Mouse (Mus musculus): ENCODE results near the gene Grcc10. TPM values are rescaled to one million over a fixed set of nuclear protein-coding genes. Genes with fewer than 3 reads are reported as not detected.

Grcc10 gene
- polyA plus RNA-seq, 1 experiment from 2014 or later, result 429 TPM

DNA sequence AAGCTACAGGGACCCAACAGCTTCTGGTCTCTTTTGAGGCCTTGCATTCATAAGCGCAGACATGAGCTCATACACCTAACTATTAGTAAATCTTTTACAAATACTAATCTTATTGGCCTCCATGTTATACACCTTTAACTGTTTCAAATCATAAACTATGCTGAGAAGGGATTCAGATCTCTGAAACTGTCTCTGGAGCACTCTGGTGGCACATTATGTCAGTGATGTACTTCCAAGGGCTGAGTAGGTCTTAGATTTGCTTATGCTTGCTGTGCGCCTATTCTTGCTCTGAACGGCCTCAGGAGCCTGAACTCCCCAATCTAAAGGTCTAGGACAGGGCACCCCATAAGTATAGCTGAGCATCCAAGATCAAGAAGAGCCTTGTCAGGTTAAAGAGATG, 668 bp upstream of the Grcc10 start:
- Histone ChIP-seq H3K27ac (ENCODE audit: low read depth) (peak overlapping the region; percentile 100), H3K27me3 (ENCODE audit: insufficient read depth, low read length) (no peaks in the 10 kb centered on the region), H3K9ac (peak overlapping the region; percentile 6; the same call in 1 of the 2 replicates), H3K36me3 (ENCODE audit: insufficient read depth) (peaks cover 37% of the 10 kb centered on the region), H3K4me1 (ENCODE audit: insufficient read depth) (peaks cover 18% of the 10 kb centered on the region; the same call in 1 of the 2 replicates), H3K4me3 (ENCODE audit: low read depth, low read length) (peak overlapping the region; percentile 67), H3K9me3 (ENCODE audit: low read depth, low read length) (no peaks in the 10 kb centered on the region), H3K4me2 (peak overlapping the region; percentile 87)
- no peak for ATAC-seq (ENCODE audit: insufficient read depth)
- 62% methylated on average over 3 of the region's 3 CpGs for WGBS
- no peak for DNase-seq
- no peak for TF ChIP-seq CTCF (IDR thresholded peaks at IDR 0.05; ENCODE audit: low read depth)

- Histone ChIP-seq H3K9me3 (ENCODE audit: low read depth, low read length) (no peaks in the 10 kb centered on the region), H3K27ac (ENCODE audit: low read depth) (peak overlapping the region; percentile 100), H3K4me1 (ENCODE audit: insufficient read depth) (peaks cover 11% of the 10 kb centered on the region; the same call in 1 of the 2 replicates), H3K27me3 (ENCODE audit: insufficient read depth, low read length) (no peaks in the 10 kb centered on the region), H3K9ac (peak overlapping the region; percentile 83), H3K4me2 (peak overlapping the region; percentile 87), H3K4me3 (ENCODE audit: low read depth, low read length) (peak overlapping the region; percentile 67), H3K36me3 (ENCODE audit: insufficient read depth) (peaks cover 28% of the 10 kb centered on the region)
- ATAC-seq (ENCODE audit: insufficient read depth) (peak; percentile 1), DNase-seq (peak; percentile 77)
- peak; percentile 66 for TF ChIP-seq CTCF (IDR thresholded peaks at IDR 0.05; ENCODE audit: low read depth)
- under 1% methylated on average over 29 of the region's 29 CpGs for WGBS
These were observed 825 bp downstream of the Grcc10 start for GRCm38 (mm10) chr6:124740211-124740887.

GRCm38 (mm10) chr6:124739231-124739796, 1.9 kb downstream of the Grcc10 start:
- no peak for ATAC-seq (ENCODE audit: insufficient read depth)
- TF ChIP-seq CTCF (IDR thresholded peaks at IDR 0.05; ENCODE audit: low read depth), result no peak
- 80% methylated on average over 10 of the region's 10 CpGs for WGBS
- H3K9ac ChIP-seq, result no peak overlapping the region
- H3K36me3 ChIP-seq (ENCODE audit: insufficient read depth), result peaks cover 17% of the 10 kb centered on the region
- H3K9me3 ChIP-seq (ENCODE audit: low read depth, low read length), result no peaks in the 10 kb centered on the region
- H3K27me3 ChIP-seq (ENCODE audit: insufficient read depth, low read length), result no peaks in the 10 kb centered on the region
- H3K4me3 ChIP-seq (ENCODE audit: low read depth, low read length), result no peak overlapping the region
- peak overlapping the region; percentile 100 for H3K27ac ChIP-seq (ENCODE audit: low read depth)
- peaks cover 11% of the 10 kb centered on the region; the same call in 1 of the 2 replicates for H3K4me1 ChIP-seq (ENCODE audit: insufficient read depth)
- no peak for DNase-seq
- H3K4me2 ChIP-seq, result peak overlapping the region; percentile 87

DNA sequence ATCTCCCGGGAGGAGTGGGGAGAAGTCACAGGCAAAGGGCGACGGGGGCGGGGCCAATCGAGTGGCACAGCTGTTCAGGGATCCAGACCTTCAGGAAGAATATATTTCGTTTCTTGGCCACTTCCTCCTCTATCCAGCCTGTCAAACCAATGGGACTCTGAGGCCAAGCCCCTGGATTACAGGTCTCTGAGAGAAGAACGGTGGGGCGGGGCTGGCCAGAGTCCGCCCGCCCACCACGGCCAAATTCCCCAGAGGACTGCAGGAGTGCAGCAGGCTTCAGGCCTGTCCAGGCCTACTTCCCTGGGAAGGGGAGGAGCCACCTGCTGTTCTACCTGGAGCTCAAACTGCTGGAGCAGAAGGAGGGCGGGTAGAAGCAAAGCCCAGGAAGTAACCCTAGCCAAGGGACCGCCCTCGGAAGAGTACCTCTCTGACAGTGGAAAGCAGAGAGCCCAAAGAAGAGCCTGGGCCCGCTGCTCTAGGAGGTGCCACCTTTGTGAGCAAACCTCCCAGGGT, 2.6 kb downstream of the Grcc10 start, which contains the start of gene Ptpn6:
Ptpn6 (minus strand) TSS at position 204 of the 513 bp plus-strand sequence.
- DNase-seq (peak; percentile 73), ATAC-seq (ENCODE audit: insufficient read depth) (peak; percentile 25)
- no peak for TF ChIP-seq CTCF (IDR thresholded peaks at IDR 0.05; ENCODE audit: low read depth)
- H3K4me1 ChIP-seq (ENCODE audit: insufficient read depth), result peaks cover 11% of the 10 kb centered on the region; the same call in 1 of the 2 replicates
- H3K9ac ChIP-seq, result no peak within 1 kb of the TSS
- H3K27me3 ChIP-seq (ENCODE audit: insufficient read depth, low read length), result no peaks in the 10 kb centered on the region
- no peak within 1 kb of the TSS for H3K4me3 ChIP-seq (ENCODE audit: low read depth, low read length)
- peak within 1 kb of the TSS; percentile 100; the same call in 1 of the 2 replicates for H3K27ac ChIP-seq (ENCODE audit: low read depth)
- peaks cover 10% of the 10 kb centered on the region for H3K36me3 ChIP-seq (ENCODE audit: insufficient read depth)
- WGBS, result 25% methylated on average over 15 of the region's 15 CpGs
- H3K9me3 ChIP-seq (ENCODE audit: low read depth, low read length), result no peaks in the 10 kb centered on the region
- H3K4me2 ChIP-seq, result peak within 1 kb of the TSS; percentile 87

DNA sequence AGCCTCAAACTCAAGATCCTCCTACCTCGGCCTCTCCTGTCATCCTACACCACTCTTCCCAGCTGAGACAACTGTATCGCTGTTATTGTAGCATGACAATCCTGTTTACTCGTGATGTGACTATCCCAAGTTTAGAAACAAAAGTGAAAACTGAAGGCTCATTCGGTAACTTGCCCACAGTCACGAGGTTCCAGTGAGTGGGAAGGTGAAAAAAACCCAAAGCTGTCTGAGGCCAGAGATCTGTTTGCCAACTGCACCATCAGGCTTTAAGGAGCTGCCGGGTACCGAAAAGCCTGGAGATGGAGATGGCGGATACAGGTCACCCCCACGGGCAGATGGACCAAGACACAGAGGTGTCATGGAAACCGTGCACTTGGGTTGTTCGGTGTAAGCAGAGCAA, 4.1 kb downstream of the Grcc10 start:
- Histone ChIP-seq H3K4me3 (ENCODE audit: low read depth, low read length) (no peak overlapping the region), H3K9me3 (ENCODE audit: low read depth, low read length) (no peaks in the 10 kb centered on the region), H3K4me1 (ENCODE audit: insufficient read depth) (peaks cover 11% of the 10 kb centered on the region; the same call in 1 of the 2 replicates), H3K4me2 (no peak overlapping the region), H3K9ac (no peak overlapping the region), H3K36me3 (ENCODE audit: insufficient read depth) (no peaks in the 10 kb centered on the region), H3K27me3 (ENCODE audit: insufficient read depth, low read length) (no peaks in the 10 kb centered on the region), H3K27ac (ENCODE audit: low read depth) (no peak overlapping the region)
- ATAC-seq (ENCODE audit: insufficient read depth) (no peak), DNase-seq (no peak)
- 77% methylated on average over 11 of the region's 11 CpGs for WGBS
- no peak for TF ChIP-seq CTCF (IDR thresholded peaks at IDR 0.05; ENCODE audit: low read depth)

DNA sequence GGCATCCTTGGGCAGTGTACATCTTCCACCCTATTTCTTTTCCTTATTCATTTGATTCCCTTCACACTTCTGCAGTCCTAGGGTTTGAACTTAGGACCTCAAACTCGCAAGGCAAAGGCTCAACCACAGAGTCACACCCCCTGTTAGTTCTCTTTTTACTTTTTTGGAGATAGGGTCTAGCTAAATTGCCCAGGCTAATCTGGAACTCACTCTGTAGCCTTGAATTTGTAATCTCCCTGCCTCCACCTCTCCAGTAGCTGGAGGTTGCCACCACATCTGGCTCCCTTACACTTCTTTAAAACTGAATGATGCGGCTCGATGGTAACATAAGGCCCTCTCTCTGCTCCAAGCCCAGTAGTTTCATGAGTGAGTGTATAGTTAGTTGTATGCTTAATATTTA, 6.8 kb downstream of the Grcc10 start:
- 83% methylated on average over 3 of the region's 3 CpGs for whole genome bisulfite sequencing

More for the DNA sequence above, 6.8 kb downstream of the Grcc10 start:
- no peak for ATAC-seq (ENCODE audit: insufficient read depth)
- Histone ChIP-seq H3K4me3 (ENCODE audit: low read depth, low read length) (no peak overlapping the region), H3K27me3 (ENCODE audit: insufficient read depth, low read length) (no peaks in the 10 kb centered on the region), H3K9ac (no peak overlapping the region), H3K27ac (ENCODE audit: low read depth) (no peak overlapping the region), H3K9me3 (ENCODE audit: low read depth, low read length) (no peaks in the 10 kb centered on the region), H3K36me3 (ENCODE audit: insufficient read depth) (no peaks in the 10 kb centered on the region), H3K4me2 (no peak overlapping the region), H3K4me1 (ENCODE audit: insufficient read depth) (no peaks in the 10 kb centered on the region)
- no peak for TF ChIP-seq CTCF (IDR thresholded peaks at IDR 0.05; ENCODE audit: low read depth)
- DNase-seq, result no peak

Measured in lung, embryonic 14.5 days (tissue).